Mouse (Mus musculus) cortical plate, adult 2 months (tissue): ENCODE measurements at regions not wholly inside any gene's neighbourhood (a gene's known extent, or its start where the extent isn't known, plus 50 kb on each side); places are given as distances from the start of the nearest gene placed in this dataset.

Source experiments
- CTCF ChIP-seq: fragments of 200-500 bp; IDR thresholded peaks from 2 replicates; pipeline ENCODE4 v1.5.1; 2011; ENCODE audit warnings: mild to moderate bottlenecking, control low read depth, low read length; ENCODE audit not compliant: insufficient read depth; ENCODE audit errors: extremely low read depth
- POLR2A ChIP-seq: fragments of 200-500 bp; IDR thresholded peaks from 2 replicates; pipeline ENCODE4 v1.6.1; 2011; ENCODE audit warnings: mild to moderate bottlenecking, low read length, control low read depth; ENCODE audit not compliant: insufficient read depth; ENCODE audit errors: extremely low read depth

DNA sequence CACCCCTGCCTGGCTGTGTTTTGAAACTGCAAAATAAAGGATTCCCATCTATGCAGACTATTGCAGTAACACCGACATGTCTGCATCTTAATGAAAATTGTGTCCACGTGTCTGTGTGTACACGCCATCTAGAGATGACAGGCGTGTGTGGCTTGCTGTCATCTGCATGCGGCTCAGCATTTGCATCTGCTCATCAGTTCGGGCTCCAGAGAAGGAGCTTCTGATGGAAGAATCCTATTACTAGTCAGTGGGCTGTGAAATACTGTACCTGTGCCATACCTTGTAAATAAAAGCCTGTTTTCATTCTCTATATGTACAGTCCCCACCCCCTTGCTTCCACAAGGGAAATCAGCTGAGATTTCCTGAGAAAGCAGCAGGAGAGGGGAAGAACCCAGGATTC lies 92.7 kb upstream of the Kirrel3 start:
- TF ChIP-seq CTCF, result no peak
- no peak for TF ChIP-seq POLR2A
